Mouse (Mus musculus) limb, embryonic 14.5 days (tissue): ENCODE measurements around the gene Dnaja3. TPM values are rescaled to one million over a fixed set of nuclear protein-coding genes. Genes with fewer than 3 reads are reported as not detected.

Experiments used
- ATAC-seq: fragments of 200-750 bp; cut with Nextera tagmentation; 2 replicates; pipeline ENCODE4 v1.8.0; 2017; ENCODE audit warnings: low read depth, moderate number of reproducible peaks, moderate TSS enrichment; ENCODE audit not compliant: low FRiP score
- DNase-seq: peaks from one replicate; pipeline ENCODE4 v3.0.0-alpha.2; 2015; ENCODE audit warnings: low spot score
- H3K27ac ChIP-seq: fragments of 300-500 bp; sonication (generic); replicated peaks from 2 replicates; pipeline ENCODE4 v1.5.1; 2014; ENCODE audit warnings: low read depth, mild to moderate bottlenecking, low read length, moderate library complexity, mixed read lengths
- H3K27me3 ChIP-seq: fragments of 300-500 bp; sonication (generic); 2 replicates; pipeline ENCODE4 v1.6.1; 2014; ENCODE audit warnings: low read length, mixed read lengths; ENCODE audit not compliant: control insufficient read depth, insufficient read depth
- H3K36me3 ChIP-seq: fragments of 300-500 bp; sonication (generic); 2 replicates; pipeline ENCODE4 v1.6.1; 2014; ENCODE audit warnings: mild to moderate bottlenecking, low read length, moderate library complexity, mixed read lengths; ENCODE audit not compliant: control insufficient read depth, insufficient read depth
- H3K4me1 ChIP-seq: fragments of 300-500 bp; sonication (generic); 2 replicates; pipeline ENCODE4 v1.6.1; 2014; ENCODE audit warnings: antibody characterized with exemption, low read length, mixed read lengths; ENCODE audit not compliant: control insufficient read depth, insufficient read depth
- H3K4me2 ChIP-seq: fragments of 300-500 bp; sonication (generic); replicated peaks from 2 replicates; pipeline ENCODE4 v1.6.1; 2014; ENCODE audit warnings: low read depth, mild to moderate bottlenecking, low read length, moderate library complexity; ENCODE audit not compliant: severe bottlenecking
- H3K4me3 ChIP-seq: fragments of 300-500 bp; sonication (generic); replicated peaks from 2 replicates; pipeline ENCODE4 v1.5.1; 2014; ENCODE audit warnings: low read length
- H3K9ac ChIP-seq: fragments of 300-500 bp; sonication (generic); 2 replicates; pipeline ENCODE4 v1.6.1; 2014; ENCODE audit warnings: mild to moderate bottlenecking, low read depth, low read length, moderate library complexity; ENCODE audit not compliant: severe bottlenecking
- H3K9me3 ChIP-seq: fragments of 300-500 bp; sonication (generic); 2 replicates; pipeline ENCODE4 v1.6.1; 2016; ENCODE audit warnings: low read length; ENCODE audit not compliant: control insufficient read depth
- POLR2A ChIP-seq: fragments of 200-500 bp; IDR thresholded peaks from 2 replicates; pipeline ENCODE4 v1.8.0; 2012; ENCODE audit warnings: inconsistent platforms, mild to moderate bottlenecking, moderate library complexity, borderline replicate concordance; ENCODE audit not compliant: insufficient read depth, insufficient read length; ENCODE audit errors: extremely low read depth
- WGBS: fragments of 180-500 bp; shearing (Covaris S2); extraction: QIAGEN DNeasy Blood & Tissue Kit; methylation state at CpG from one replicate; pipeline ENCODE4 v1.1.7; 2014; 5-methylcytosine and 5-hydroxymethylcytosine counted together
- polyA plus RNA-seq, 2 experiments: library from polyadenylated mRNA; depleted of rRNA in 1 of 2; stranded (reverse) in 1 of 2; unstranded in 1 of 2; fragments of >200 nt; fragmentation: Nextera tagmentation in 1 of 2; extraction: Ambion mirVana in 1 of 2; gene quantifications; 2 replicates each; pipeline versions ENCODE4 v1.2.1 to v1.2.3; 2012 to 2014

The Dnaja3 gene
- polyA plus RNA-seq, 2 experiments: 30.2 to 54.7 TPM

GRCm38 (mm10) chr16:4607818-4608531 is 31.8 kb upstream of the Dnaja3 start:
- H3K4me2 ChIP-seq: no peak overlapping the region
- H3K9me3 ChIP-seq: no peaks in the 10 kb centered on the region
- H3K4me3 ChIP-seq: no peak overlapping the region
- ATAC-seq: peak; percentile 53
- H3K36me3 ChIP-seq: peaks cover 45% of the 10 kb centered on the region
- no peak for TF ChIP-seq POLR2A
- H3K27me3 ChIP-seq: no peaks in the 10 kb centered on the region
- DNase-seq: peak; percentile 88
- 28% methylated on average over 9 of the region's 9 CpGs for WGBS
- H3K9ac ChIP-seq: 0 out of 2 replicates have a peak overlapping the region, but pooled peaks have one; percentile 34
- peaks cover 50% of the 10 kb centered on the region for H3K4me1 ChIP-seq
- peak overlapping the region; percentile 39; the same call in 1 of the 2 replicates for H3K27ac ChIP-seq

- ATAC-seq: no peak
- no peak for TF ChIP-seq POLR2A
- no peak for DNase-seq
- Histone ChIP-seq H3K9ac (no peak overlapping the region), H3K36me3 (peaks cover 51% of the 10 kb centered on the region), H3K27me3 (no peaks in the 10 kb centered on the region), H3K4me2 (no peak overlapping the region), H3K4me1 (peaks cover 44% of the 10 kb centered on the region), H3K9me3 (no peaks in the 10 kb centered on the region), H3K4me3 (no peak overlapping the region), H3K27ac (no peak overlapping the region)
- WGBS: 77% methylated on average over 19 of the region's 19 CpGs
These were observed 31.2 kb upstream of the Dnaja3 start for GRCm38 (mm10) chr16:4608532-4609059.

- ATAC-seq (no peak), DNase-seq (no peak)
- H3K36me3 ChIP-seq: peaks cover 77% of the 10 kb centered on the region
- H3K9me3 ChIP-seq: no peaks in the 10 kb centered on the region
- no peak overlapping the region for H3K4me3 ChIP-seq
- peaks cover 18% of the 10 kb centered on the region for H3K4me1 ChIP-seq
- H3K27me3 ChIP-seq: no peaks in the 10 kb centered on the region
- H3K27ac ChIP-seq: no peak overlapping the region
- WGBS: 91% methylated on average over 5 of the region's 5 CpGs
- H3K4me2 ChIP-seq: no peak overlapping the region
- H3K9ac ChIP-seq: no peak overlapping the region
- TF ChIP-seq POLR2A: no peak
These were observed 28.6 kb upstream of the Dnaja3 start for GRCm38 (mm10) chr16:4611193-4611592.

GRCm38 (mm10) chr16:4611676-4612075 is 28.1 kb upstream of the Dnaja3 start:
- no peak for TF ChIP-seq POLR2A
- peaks cover 81% of the 10 kb centered on the region for H3K36me3 ChIP-seq

GRCm38 (mm10) chr16:4613736-4614135 is 26.1 kb upstream of the Dnaja3 start:
- H3K36me3 ChIP-seq: peaks cover 94% of the 10 kb centered on the region
- no peaks in the 10 kb centered on the region for H3K4me1 ChIP-seq
- H3K27me3 ChIP-seq: no peaks in the 10 kb centered on the region
- no peak for DNase-seq
- H3K4me3 ChIP-seq: no peak overlapping the region
- H3K27ac ChIP-seq: no peak overlapping the region
- H3K9me3 ChIP-seq: no peaks in the 10 kb centered on the region
- no peak overlapping the region for H3K4me2 ChIP-seq
- H3K9ac ChIP-seq: no peak overlapping the region
- no peak for TF ChIP-seq POLR2A
- no peak for ATAC-seq
- WGBS: 96% methylated on average over 9 of the region's 9 CpGs

More at GRCm38 (mm10) chr16:4611676-4612075, 28.1 kb upstream of the Dnaja3 start:
- no peaks in the 10 kb centered on the region for H3K9me3 ChIP-seq
- no peak for DNase-seq
- H3K4me3 ChIP-seq: no peak overlapping the region
- H3K4me2 ChIP-seq: no peak overlapping the region
- H3K27ac ChIP-seq: no peak overlapping the region
- no peaks in the 10 kb centered on the region for H3K27me3 ChIP-seq
- ATAC-seq: no peak
- no peak overlapping the region for H3K9ac ChIP-seq
- peaks cover 13% of the 10 kb centered on the region for H3K4me1 ChIP-seq
- WGBS: 89% methylated on average over 7 of the region's 7 CpGs
